Mouse (Mus musculus) neural tube, embryonic 10.5 days (tissue): ENCODE results near the gene Atp2b2.
A peak's percentile ranks its signal among the peaks of the same experiment; 100 is the strongest.
"Not testable (repeated sequence)": the region's sequence is repeated elsewhere in the genome, so short reads cannot be mapped to it uniquely, and the experiment has no call there.

Experiments used
- DNase-seq: peaks from one replicate; pipeline ENCODE4 v3.0.0-alpha.2; 2017; ENCODE audit warnings: low spot score; ENCODE audit errors: extremely low spot score

Atp2b2 gene

GRCm38 (mm10) chr6:113728181-113728580 lies 314.2 kb downstream of the Atp2b2 start:
- DNase-seq = no peak

- DNase-seq = no peak
Measured at GRCm38 (mm10) chr6:113721061-113721460, 321.4 kb downstream of the Atp2b2 start.

- no peak for DNase-seq
Measured at GRCm38 (mm10) chr6:113719878-113720277, 322.5 kb downstream of the Atp2b2 start, which contains the start of gene Ghrl. Ghrl (minus strand) TSS chr6:113719880.

GRCm38 (mm10) chr6:113717541-113717940 lies 324.9 kb downstream of the Atp2b2 start:
- DNase-seq = no peak

GRCm38 (mm10) chr6:113714797-113715196 lies 327.6 kb downstream of the Atp2b2 start:
- no peak for DNase-seq

- no peak for DNase-seq
Measured at GRCm38 (mm10) chr6:113714276-113714675, 328.1 kb downstream of the Atp2b2 start.

- DNase-seq = not testable (repeated sequence)
Measured at GRCm38 (mm10) chr6:113713389-113713788, 329.0 kb downstream of the Atp2b2 start.

- no peak for DNase-seq
Measured at GRCm38 (mm10) chr6:113712718-113713117, 329.7 kb downstream of the Atp2b2 start.

GRCm38 (mm10) chr6:113697222-113698205 lies 344.9 kb downstream of the Atp2b2 start:
- DNase-seq = peak; percentile 59

- peak; percentile 92 for DNase-seq
Measured at GRCm38 (mm10) chr6:113696582-113697221, 345.7 kb downstream of the Atp2b2 start, which contains the start of gene Tatdn2. Tatdn2 (plus strand) TSS chr6:113697050.

GRCm38 (mm10) chr6:113695766-113696355 lies 346.6 kb downstream of the Atp2b2 start:
- DNase-seq = no peak

- DNase-seq = no peak
Measured at GRCm38 (mm10) chr6:113695203-113695602, 347.2 kb downstream of the Atp2b2 start.
